Mouse (Mus musculus) testis, adult 2 months (tissue): ENCODE data around the gene Kif18b.

Experiments used
- CTCF ChIP-seq: fragments of 200-500 bp; IDR thresholded peaks from 2 replicates; pipeline ENCODE4 v1.5.1; 2012; ENCODE audit warnings: low read depth, mild to moderate bottlenecking, inconsistent platforms, low read length, moderate library complexity; ENCODE audit not compliant: control insufficient read depth, insufficient read depth, insufficient replicate concordance
- POLR2A ChIP-seq: fragments of 200-500 bp; IDR thresholded peaks from 2 replicates; pipeline ENCODE4 v1.6.1; 2012; ENCODE audit warnings: low read depth, mild to moderate bottlenecking, inconsistent platforms, low read length, moderate library complexity; ENCODE audit not compliant: control insufficient read depth

DNA sequence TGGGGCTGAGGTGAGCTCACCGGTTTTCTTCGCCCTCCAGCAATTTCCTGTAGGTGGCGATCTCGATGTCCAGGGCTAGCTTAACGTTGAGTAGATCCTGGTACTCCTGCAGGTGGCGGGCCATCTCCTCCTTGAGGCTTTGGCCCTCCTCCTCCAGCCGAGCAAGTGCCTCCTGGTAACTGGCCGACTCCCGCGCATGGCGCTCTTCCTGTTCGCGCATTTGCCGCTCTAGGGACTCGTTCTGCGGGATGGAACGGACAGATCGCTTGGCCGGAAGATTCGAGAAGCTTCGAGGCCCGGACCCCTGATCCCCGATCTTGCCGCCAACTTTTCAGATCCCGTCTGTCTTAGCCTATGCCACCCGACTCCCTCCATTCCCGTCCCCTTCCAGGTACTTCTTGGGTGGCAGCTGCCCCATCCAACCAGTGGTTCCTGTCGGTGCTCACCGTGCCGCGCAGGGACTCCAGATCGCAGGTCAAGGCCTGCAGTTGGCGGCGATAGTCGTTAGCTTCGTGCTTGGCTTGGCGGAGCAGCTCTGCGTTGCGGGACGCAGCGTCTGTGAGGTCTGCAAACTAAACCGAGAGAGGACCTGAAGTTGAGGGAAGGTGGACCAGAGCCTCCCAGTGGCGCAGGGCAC lies 31.8 kb downstream of the Kif18b start:
- peak; percentile 32; the same call in 1 of the 2 replicates for TF ChIP-seq CTCF
- peak; percentile 43; the same call in 1 of the 2 replicates for TF ChIP-seq POLR2A
